Mouse (Mus musculus): Measurements from ENCODE around the gene Il22.

- TF ChIP-seq CTCF (IDR thresholded peaks at IDR 0.05; ENCODE audit: extremely low read depth, insufficient read depth, insufficient read length, insufficient replicate concordance) = no peak
- TF ChIP-seq POLR2A (IDR thresholded peaks at IDR 0.05; ENCODE audit: low read depth, low read length) = no peak
Observed at GRCm38 (mm10) chr10:118172876-118173275, 31.9 kb upstream of the Il22 start.
